Mouse (Mus musculus) forebrain, embryonic 14.5 days (tissue): ENCODE data around the gene Utp20. TPM values are rescaled to one million over a fixed set of nuclear protein-coding genes. Genes with fewer than 3 reads are reported as not detected.
"Not testable (repeated sequence)": the region's sequence is repeated elsewhere in the genome, so short reads cannot be mapped to it uniquely, and the experiment has no call there.

ENCODE experiments used
- ATAC-seq: fragments of 200-750 bp; cut with Nextera tagmentation; 2 replicates; pipeline ENCODE4 v1.8.0; 2017; ENCODE audit warnings: mild to moderate bottlenecking, moderate library complexity
- DNase-seq: peaks from one replicate; pipeline ENCODE4 v3.0.0-alpha.2; 2015; ENCODE audit warnings: low spot score
- H3K27ac ChIP-seq: fragments of 300-500 bp; sonication (generic); 2 replicates; pipeline ENCODE4 v1.5.1; 2014; ENCODE audit warnings: low read depth, mild to moderate bottlenecking, control low read depth, low read length, moderate library complexity
- H3K27me3 ChIP-seq: fragments of 300-500 bp; sonication (generic); replicated peaks from 2 replicates; pipeline ENCODE4 v1.6.1; 2014; ENCODE audit warnings: low read length, control low read depth, mixed read lengths; ENCODE audit not compliant: control insufficient read depth, insufficient read depth
- H3K36me3 ChIP-seq: fragments of 300-500 bp; sonication (generic); 2 replicates; pipeline ENCODE4 v1.6.1; 2014; ENCODE audit warnings: low read length, control low read depth; ENCODE audit not compliant: control insufficient read depth, insufficient read depth
- H3K4me1 ChIP-seq: fragments of 300-500 bp; sonication (generic); 2 replicates; pipeline ENCODE4 v1.6.1; 2014; ENCODE audit warnings: antibody characterized with exemption, low read length, control low read depth; ENCODE audit not compliant: control insufficient read depth, insufficient read depth
- H3K4me2 ChIP-seq: fragments of 300-500 bp; sonication (generic); 2 replicates; pipeline ENCODE4 v1.6.1; 2014; ENCODE audit warnings: mild to moderate bottlenecking, control low read depth, low read length
- H3K4me3 ChIP-seq: fragments of 300-500 bp; sonication (generic); 2 replicates; pipeline ENCODE4 v1.5.1; 2014; ENCODE audit warnings: low read depth, low read length, control low read depth
- H3K9ac ChIP-seq: fragments of 300-500 bp; sonication (generic); 2 replicates; pipeline ENCODE4 v1.6.1; 2014; ENCODE audit warnings: mild to moderate bottlenecking, low read length, control low read depth, moderate library complexity
- H3K9me3 ChIP-seq: fragments of 300-500 bp; sonication (generic); replicated peaks from 2 replicates; pipeline ENCODE4 v1.6.1; 2016; ENCODE audit warnings: low read length, control low read depth, mixed read lengths; ENCODE audit not compliant: control insufficient read depth
- WGBS: fragments of 180-500 bp; shearing (Covaris S2); extraction: QIAGEN DNeasy Blood & Tissue Kit; methylation state at CpG from one replicate; pipeline ENCODE4 v1.1.7; 2014; 5-methylcytosine and 5-hydroxymethylcytosine counted together
- polyA plus RNA-seq: library from polyadenylated mRNA; unstranded; fragments of >200 nt; fragmentation: Nextera tagmentation; extraction: Ambion mirVana; gene quantifications from 2 replicates; pipeline ENCODE4 v1.2.1, GENCODE M21; 2014

Utp20 gene
- polyA plus RNA-seq, 1 experiment from 2014 or later, result 11.7 TPM

DNA sequence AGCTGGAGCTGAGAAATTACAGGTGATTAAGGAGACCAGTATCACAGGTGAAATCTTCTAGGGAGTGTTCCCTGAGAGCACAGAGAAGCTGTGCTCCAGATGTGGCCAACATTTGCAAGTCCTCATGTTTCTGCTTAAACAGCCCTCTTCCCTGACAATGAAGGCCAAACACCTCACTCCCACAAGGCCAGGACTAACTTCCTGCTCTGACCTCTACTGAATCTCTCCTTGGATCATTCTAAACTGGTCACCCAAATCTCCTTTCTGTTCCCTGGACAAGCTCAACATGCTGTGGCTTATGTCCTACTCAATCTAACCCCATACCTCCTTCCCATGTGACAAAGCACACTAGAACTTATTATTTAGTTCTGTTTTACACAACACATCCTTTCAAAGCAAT, 29.2 kb downstream of the Utp20 start:
- Histone ChIP-seq H3K9ac (no peak overlapping the region), H3K4me3 (no peak overlapping the region), H3K9me3 (no peaks in the 10 kb centered on the region), H3K27me3 (no peaks in the 10 kb centered on the region), H3K4me2 (no peak overlapping the region), H3K4me1 (no peaks in the 10 kb centered on the region), H3K36me3 (peaks cover 53% of the 10 kb centered on the region), H3K27ac (no peak overlapping the region)
- ATAC-seq (no peak), DNase-seq (no peak)

DNA sequence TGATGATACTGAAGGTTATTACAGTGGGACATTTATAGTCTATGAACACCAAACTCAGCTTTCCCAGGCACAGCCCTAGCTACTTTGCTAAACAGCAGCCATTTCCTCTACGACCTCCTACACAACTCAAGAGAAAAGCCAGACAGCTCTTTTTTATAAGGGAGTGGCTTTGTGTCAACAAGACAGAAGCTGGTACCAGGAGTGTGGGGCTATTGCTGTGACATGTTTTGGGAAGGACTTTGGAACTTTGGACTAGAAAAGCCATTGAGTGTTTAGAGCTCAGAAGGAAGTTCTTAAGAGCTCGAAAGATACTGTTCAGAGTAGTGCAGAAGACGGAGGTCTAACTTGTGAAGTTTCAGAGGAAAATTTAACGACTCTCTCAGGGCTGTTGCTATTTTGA, 29.7 kb downstream of the Utp20 start:
- Histone ChIP-seq H3K4me3 (no peak overlapping the region), H3K27ac (no peak overlapping the region), H3K4me2 (no peak overlapping the region), H3K4me1 (no peaks in the 10 kb centered on the region), H3K36me3 (peaks cover 49% of the 10 kb centered on the region), H3K9ac (no peak overlapping the region), H3K27me3 (no peaks in the 10 kb centered on the region), H3K9me3 (no peaks in the 10 kb centered on the region)
- no peak for ATAC-seq
- DNase-seq, result no peak
- WGBS, result 92% methylated on average over 4 of the region's 4 CpGs

DNA sequence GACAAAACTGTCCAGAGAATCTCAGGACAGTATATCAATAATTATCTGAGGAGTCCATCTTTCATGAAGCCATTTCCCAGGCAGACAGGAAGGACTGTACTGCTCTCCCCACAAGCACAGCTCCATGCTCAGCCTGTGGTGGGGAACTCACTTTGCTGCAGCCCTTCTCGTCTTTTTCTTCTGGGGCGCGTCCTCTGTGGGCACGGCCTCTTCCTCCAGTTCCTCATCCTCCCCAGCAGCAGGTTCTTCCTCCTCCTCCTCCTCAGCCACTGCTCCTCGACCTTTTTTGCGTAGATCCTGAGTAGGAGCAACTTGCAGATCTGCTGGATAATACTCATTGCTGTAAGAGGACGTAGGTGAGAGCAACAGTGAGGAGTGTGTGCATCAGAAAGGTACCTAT, 31.4 kb downstream of the Utp20 start:
- no peaks in the 10 kb centered on the region for H3K27me3 ChIP-seq
- 87% methylated on average over 7 of the region's 7 CpGs for WGBS

DNA sequence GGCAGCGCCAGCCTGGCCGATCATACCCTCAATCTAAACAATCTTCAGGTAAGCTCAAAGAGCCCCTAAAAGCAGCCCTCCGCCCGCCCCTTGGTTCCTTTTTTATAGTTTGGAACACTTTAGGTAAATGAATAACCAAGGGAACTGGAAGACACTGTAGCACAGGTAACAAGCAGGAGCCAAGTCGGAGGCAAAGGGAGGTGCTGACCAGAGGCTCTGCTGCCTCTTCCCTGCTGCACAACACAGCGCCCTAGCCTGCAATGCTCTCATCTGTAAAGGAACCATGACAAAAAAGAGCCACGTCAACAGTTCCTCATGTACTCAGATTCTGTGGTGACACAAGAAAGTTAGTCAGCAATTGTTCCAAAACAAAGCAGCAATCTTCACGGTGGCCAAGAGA, 32.0 kb downstream of the Utp20 start:
- Histone ChIP-seq H3K27ac (no peak overlapping the region), H3K9ac (no peak overlapping the region), H3K4me2 (no peak overlapping the region), H3K4me1 (no peaks in the 10 kb centered on the region), H3K4me3 (no peak overlapping the region), H3K36me3 (peaks cover 56% of the 10 kb centered on the region), H3K9me3 (no peaks in the 10 kb centered on the region), H3K27me3 (no peaks in the 10 kb centered on the region)
- 96% methylated on average over 8 of the region's 8 CpGs for WGBS
- ATAC-seq, result no peak
- no peak for DNase-seq

More for the DNA sequence above, 31.4 kb downstream of the Utp20 start:
- Histone ChIP-seq H3K9ac (no peak overlapping the region), H3K9me3 (no peaks in the 10 kb centered on the region), H3K4me3 (no peak overlapping the region), H3K36me3 (peaks cover 56% of the 10 kb centered on the region), H3K4me2 (no peak overlapping the region), H3K27ac (no peak overlapping the region), H3K4me1 (no peaks in the 10 kb centered on the region)
- DNase-seq, result no peak
- ATAC-seq, result no peak

DNA sequence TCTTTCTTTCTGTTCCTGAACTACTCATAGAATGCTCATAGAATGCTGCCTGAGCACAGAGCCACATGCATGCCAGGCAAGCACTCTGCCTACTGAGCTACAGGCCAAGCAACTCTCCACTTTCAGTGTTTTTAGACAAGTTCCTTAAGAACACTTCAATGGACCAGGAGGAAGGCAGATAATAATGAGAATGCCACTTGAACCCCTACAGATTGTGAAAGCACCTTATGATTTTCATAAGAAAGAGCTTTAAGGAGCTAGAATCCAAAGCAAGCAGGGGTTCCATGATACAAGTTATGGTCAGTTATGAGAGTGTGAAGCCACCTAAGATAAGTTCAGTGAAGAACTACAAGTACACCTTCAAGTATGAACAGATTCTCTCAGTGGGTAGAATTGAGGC, 32.9 kb downstream of the Utp20 start:
- DNase-seq, result no peak
- Histone ChIP-seq H3K9ac (no peak overlapping the region), H3K9me3 (no peaks in the 10 kb centered on the region), H3K4me2 (no peak overlapping the region), H3K4me1 (no peaks in the 10 kb centered on the region), H3K36me3 (peaks cover 48% of the 10 kb centered on the region), H3K27ac (no peak overlapping the region), H3K27me3 (no peaks in the 10 kb centered on the region), H3K4me3 (no peak overlapping the region)
- ATAC-seq, result no peak

DNA sequence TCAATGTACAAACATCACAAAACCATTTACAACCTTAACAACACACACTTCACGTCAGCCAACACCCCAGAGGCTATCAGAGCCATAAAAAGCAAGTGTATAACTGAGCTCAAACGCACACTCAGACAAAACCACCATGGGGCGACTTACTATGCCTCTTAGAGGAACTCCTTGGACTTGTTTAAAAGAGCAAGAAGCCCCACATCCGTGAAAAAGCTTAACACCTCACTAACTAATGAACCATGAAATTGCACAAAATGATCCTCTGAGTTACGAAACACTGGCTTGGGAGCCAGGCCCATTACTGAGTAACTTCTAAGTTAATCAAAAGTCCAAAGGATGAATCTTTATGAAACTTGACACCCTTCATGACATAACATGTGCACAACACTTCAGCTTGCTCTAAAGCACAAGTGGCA, 42.1 kb downstream of the Utp20 start:
- WGBS, result 81% methylated on average over 5 of the region's 5 CpGs
- Histone ChIP-seq H3K4me1 (no peaks in the 10 kb centered on the region), H3K27ac (no peak overlapping the region), H3K9ac (no peak overlapping the region), H3K4me2 (no peak overlapping the region), H3K9me3 (no peaks in the 10 kb centered on the region), H3K36me3 (peaks cover 34% of the 10 kb centered on the region), H3K4me3 (no peak overlapping the region), H3K27me3 (no peaks in the 10 kb centered on the region)
- DNase-seq (no peak), ATAC-seq (no peak)

DNA sequence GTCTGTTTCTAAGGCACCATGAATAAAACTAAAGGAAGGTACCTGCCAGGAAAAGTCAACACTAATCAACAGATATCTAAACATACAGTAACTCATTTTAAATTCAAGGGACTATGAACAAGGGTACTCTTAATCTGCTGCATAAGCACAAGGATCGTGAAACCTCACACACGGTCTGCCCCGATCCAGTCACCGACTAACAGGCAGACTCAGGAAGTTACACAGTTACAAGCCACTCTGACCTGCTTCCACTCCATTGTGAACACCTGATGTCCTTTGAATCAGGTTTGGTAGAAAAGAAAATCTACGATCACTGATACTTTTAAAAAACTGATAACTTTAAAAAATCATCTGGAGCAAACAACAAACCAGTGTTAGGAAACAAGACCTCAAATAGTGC, 42.7 kb downstream of the Utp20 start:
- ATAC-seq, result no peak

DNA sequence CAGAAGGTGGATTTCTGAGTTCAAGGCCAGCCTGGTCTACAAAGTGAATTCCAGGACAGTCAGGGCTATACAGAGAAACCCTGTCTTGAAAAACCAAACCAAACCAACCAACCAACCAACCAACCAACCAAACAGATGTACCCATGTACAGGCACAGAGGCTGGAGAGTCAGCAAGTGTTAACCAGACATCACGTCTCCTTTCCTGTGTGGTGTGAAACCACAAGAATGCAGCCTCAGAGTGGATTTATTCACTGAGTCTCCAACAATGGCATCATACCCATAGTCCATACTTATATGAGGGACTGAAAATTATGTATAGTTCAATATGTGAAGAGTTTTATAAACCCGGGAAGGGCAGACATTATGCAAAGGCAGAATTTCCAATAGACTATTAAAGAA, 43.5 kb downstream of the Utp20 start:
- peaks cover 35% of the 10 kb centered on the region for H3K36me3 ChIP-seq
- not testable (repeated sequence) for H3K9ac ChIP-seq
- 93% methylated on average over 2 of the region's 2 CpGs for WGBS

More for the DNA sequence above, 42.7 kb downstream of the Utp20 start:
- Histone ChIP-seq H3K9ac (no peak overlapping the region), H3K27me3 (no peaks in the 10 kb centered on the region), H3K4me2 (no peak overlapping the region), H3K4me3 (no peak overlapping the region), H3K9me3 (no peaks in the 10 kb centered on the region), H3K27ac (no peak overlapping the region), H3K4me1 (no peaks in the 10 kb centered on the region), H3K36me3 (peaks cover 34% of the 10 kb centered on the region)
- no peak for DNase-seq
- 91% methylated on average over 5 of the region's 5 CpGs for whole genome bisulfite sequencing

DNA sequence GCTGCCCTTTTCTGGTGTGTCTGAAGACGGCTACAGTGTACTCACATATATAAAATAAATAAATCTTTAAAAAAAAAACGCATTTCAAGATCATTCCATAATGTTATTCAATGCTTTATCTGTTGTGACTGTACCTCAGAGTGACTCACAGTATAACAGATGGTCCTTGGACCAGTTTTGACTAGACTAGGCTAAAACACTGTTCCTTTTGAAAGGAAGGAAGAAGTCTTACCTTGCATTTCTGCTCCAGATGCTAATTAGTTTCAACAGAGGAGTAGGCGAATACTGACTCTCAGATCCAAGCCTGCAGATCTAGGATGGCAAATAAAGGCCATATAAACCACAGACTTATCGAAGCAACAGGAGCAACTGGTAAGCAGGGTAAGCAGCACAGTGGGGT, 45.9 kb downstream of the Utp20 start:
- no peak overlapping the region for H3K4me2 ChIP-seq
- no peaks in the 10 kb centered on the region for H3K9me3 ChIP-seq
- WGBS, result 93% methylated on average over 4 of the region's 4 CpGs
- no peaks in the 10 kb centered on the region for H3K4me1 ChIP-seq
- no peaks in the 10 kb centered on the region for H3K27me3 ChIP-seq
- H3K4me3 ChIP-seq, result no peak overlapping the region
- no peak overlapping the region for H3K9ac ChIP-seq
- peaks cover 41% of the 10 kb centered on the region for H3K36me3 ChIP-seq
- H3K27ac ChIP-seq, result no peak overlapping the region
- DNase-seq (no peak), ATAC-seq (no peak)

More for the DNA sequence above, 43.5 kb downstream of the Utp20 start:
- not testable (repeated sequence) for H3K27ac ChIP-seq, H3K4me1 ChIP-seq, H3K9me3 ChIP-seq, H3K27me3 ChIP-seq, ATAC-seq, H3K4me2 ChIP-seq, H3K4me3 ChIP-seq, DNase-seq
